Mouse (Mus musculus) ovary, postnatal 36 days (tissue): ENCODE results near the gene Nav2.

Source experiments
- DNase-seq: peaks from one replicate; pipeline ENCODE4 v3.0.0; 2022; ENCODE audit warnings: low spot score, mixed read lengths

Nav2 gene

GRCm38 (mm10) chr7:49525348-49526100 lies 617.0 kb downstream of the Nav2 start:
- no peak for DNase-seq

- no peak for DNase-seq
Observed at GRCm38 (mm10) chr7:49526101-49526499, 617.6 kb downstream of the Nav2 start.

- DNase-seq, result no peak
Observed at GRCm38 (mm10) chr7:49527495-49527894, 619.0 kb downstream of the Nav2 start.

- no peak for DNase-seq
Observed at GRCm38 (mm10) chr7:49527925-49528324, 619.4 kb downstream of the Nav2 start.

- no peak for DNase-seq
Observed at GRCm38 (mm10) chr7:49529498-49529897, 621.0 kb downstream of the Nav2 start.

- DNase-seq, result no peak
Observed at GRCm38 (mm10) chr7:49533571-49533970, 625.1 kb downstream of the Nav2 start.

GRCm38 (mm10) chr7:49534208-49534607 lies 625.7 kb downstream of the Nav2 start:
- DNase-seq, result no peak

GRCm38 (mm10) chr7:49538360-49538759 lies 629.8 kb downstream of the Nav2 start:
- DNase-seq, result no peak

GRCm38 (mm10) chr7:49540181-49540580 lies 631.7 kb downstream of the Nav2 start:
- no peak for DNase-seq

GRCm38 (mm10) chr7:49542135-49542534 lies 633.6 kb downstream of the Nav2 start:
- no peak for DNase-seq

- peak; percentile 58 for DNase-seq
Observed at GRCm38 (mm10) chr7:49544775-49545705, 636.5 kb downstream of the Nav2 start.

- DNase-seq, result no peak
Observed at GRCm38 (mm10) chr7:49545706-49546097, 637.2 kb downstream of the Nav2 start.

GRCm38 (mm10) chr7:49548397-49548796 lies 639.9 kb downstream of the Nav2 start:
- no peak for DNase-seq

- no peak for DNase-seq
Observed at GRCm38 (mm10) chr7:49553236-49553981, 644.9 kb downstream of the Nav2 start.

GRCm38 (mm10) chr7:49558240-49558640 lies 649.7 kb downstream of the Nav2 start:
- DNase-seq, result no peak

- peak; percentile 60 for DNase-seq
Observed at GRCm38 (mm10) chr7:49558895-49559294, 650.4 kb downstream of the Nav2 start.

- DNase-seq, result no peak
Observed at GRCm38 (mm10) chr7:49560012-49560411, 651.5 kb downstream of the Nav2 start.

- DNase-seq, result no peak
Observed at GRCm38 (mm10) chr7:49562404-49562803, 653.9 kb downstream of the Nav2 start.

GRCm38 (mm10) chr7:49562851-49563250 lies 654.3 kb downstream of the Nav2 start:
- DNase-seq, result no peak

GRCm38 (mm10) chr7:49565084-49565483 lies 656.6 kb downstream of the Nav2 start:
- DNase-seq, result no peak

GRCm38 (mm10) chr7:49565798-49566197 lies 657.3 kb downstream of the Nav2 start:
- DNase-seq, result no peak

- no peak for DNase-seq
Observed at GRCm38 (mm10) chr7:49567346-49568034, 659.0 kb downstream of the Nav2 start.
